Mouse (Mus musculus): ENCODE data around the gene Scamp5.

Scamp5 gene

GRCm38 (mm10) chr9:57434405-57435165, 33.3 kb downstream of the Scamp5 start:
- CTCF ChIA-PET = interaction anchor here in 3 of 4 experiments (0.7 to 0.9 kb wide), 4 partner anchors 69 to 265 kb away, joined by 3 read pairs; no protein-coding TSS in a partner anchor
- POLR2A ChIA-PET = interaction anchor here in 3 of 4 experiments (0.6 to 2.1 kb wide), 7 partner anchors 10 to 534 kb away, joined by 3 to 9 read pairs (median 3); no protein-coding TSS in a partner anchor

- CTCF ChIA-PET = interaction anchor here (0.6 to 1.5 kb wide), 14 partner anchors 9 to 506 kb away, joined by 3 to 17 read pairs (median 3); partner anchors contain the start of gene 1700017B05Rik (in 2 of the 4)
Measured at GRCm38 (mm10) chr9:57433097-57434032, 34.5 kb downstream of the Scamp5 start.

GRCm38 (mm10) chr9:57432480-57432879, 35.4 kb downstream of the Scamp5 start:
- POLR2A ChIA-PET = interaction anchor here in 3 of 4 experiments (0.7 to 2.9 kb wide), 11 partner anchors 8 to 359 kb away, joined by 3 to 18 read pairs (median 5); partner anchors contain the start of genes 1700017B05Rik (in 1 of the 3), Cox5a (in 1 of the 3) and Rpp25 (in 1 of the 3)
- CTCF ChIA-PET = interaction anchor here (0.6 to 1.5 kb wide), 10 partner anchors 8 to 271 kb away, joined by 3 to 17 read pairs (median 3); partner anchors contain the start of gene 1700017B05Rik (in 2 of the 4)

More at GRCm38 (mm10) chr9:57433097-57434032, 34.5 kb downstream of the Scamp5 start:
- POLR2A ChIA-PET = interaction anchor here in 3 of 4 experiments (0.6 to 2.9 kb wide), 12 partner anchors 9 to 360 kb away, joined by 3 to 18 read pairs (median 4); partner anchors contain the start of genes 1700017B05Rik (in 1 of the 3), Cox5a (in 1 of the 3) and Rpp25 (in 1 of the 3)

- CTCF ChIA-PET = interaction anchor here in 3 of 4 experiments (0.5 to 1.4 kb wide), 8 partner anchors 11 to 402 kb away, joined by 3 to 5 read pairs (median 3); partner anchors contain the start of gene 1700017B05Rik (in 1 of the 3)
- POLR2A ChIA-PET = interaction anchor here in 3 of 4 experiments (0.6 to 2.9 kb wide), 17 partner anchors 8 to 540 kb away, joined by 3 to 18 read pairs (median 4); partner anchors contain the start of genes Cox5a (in 3 of the 3), Ppcdc (in 3 of the 3) and 1700017B05Rik (in 1 of the 3)
Measured at GRCm38 (mm10) chr9:57431202-57431601, 36.7 kb downstream of the Scamp5 start.

- POLR2A ChIA-PET = interaction anchor here (0.5 to 8.1 kb wide), 32 partner anchors 10 to 803 kb away, joined by 3 to 56 read pairs (median 4); partner anchors contain the start of genes Ppcdc (in 2 of the 4), Rpp25 (in 2 of the 4) and 1700017B05Rik (in 1 of the 4)
- CTCF ChIA-PET = interaction anchor here in 2 of 4 experiments (0.6 to 1.1 kb wide), 2 partner anchors 169 to 202 kb away, joined by 3 to 4 read pairs; no protein-coding TSS in a partner anchor
Measured at GRCm38 (mm10) chr9:57428391-57428790, 39.5 kb downstream of the Scamp5 start.

- CTCF ChIA-PET = interaction anchor here in 2 of 4 experiments (0.6 to 1.1 kb wide), 2 partner anchors 168 to 202 kb away, joined by 3 to 4 read pairs; no protein-coding TSS in a partner anchor
- POLR2A ChIA-PET = interaction anchor here (0.6 to 8.1 kb wide), 30 partner anchors 10 to 802 kb away, joined by 3 to 56 read pairs (median 4); partner anchors contain the start of genes Ppcdc (in 2 of the 4), Rpp25 (in 2 of the 4) and 1700017B05Rik (in 1 of the 4)
Measured at GRCm38 (mm10) chr9:57427937-57428336, 39.9 kb downstream of the Scamp5 start.

GRCm38 (mm10) chr9:57427123-57427522, 40.7 kb downstream of the Scamp5 start:
- ChIA-PET CTCF (interaction anchor here in 2 of 4 experiments (1.1 to 1.2 kb wide), 2 partner anchors 13 to 167 kb away, joined by 3 to 7 read pairs; partner anchors contain the start of gene Ppcdc (in 1 of the 2)), POLR2A (interaction anchor here (1.0 to 8.1 kb wide), 22 partner anchors 9 to 354 kb away, joined by 3 to 56 read pairs (median 4); partner anchors contain the start of genes 1700017B05Rik (in 2 of the 4), Ppcdc (in 2 of the 4), Rpp25 (in 2 of the 4) and Cox5a (in 1 of the 4))

- ChIA-PET CTCF (no interaction called here), POLR2A (interaction anchor here in 3 of 4 experiments (0.5 to 8.1 kb wide), 11 partner anchors 8 to 485 kb away, joined by 3 to 56 read pairs (median 5); partner anchors contain the start of genes Ppcdc (in 2 of the 3), 1700017B05Rik (in 1 of the 3), Cox5a (in 1 of the 3) and Rpp25 (in 1 of the 3))
Measured at GRCm38 (mm10) chr9:57425116-57425515, 42.7 kb downstream of the Scamp5 start.

GRCm38 (mm10) chr9:57424066-57424465, 43.8 kb downstream of the Scamp5 start:
- CTCF ChIA-PET = interaction anchor here in 3 of 4 experiments (0.6 to 1.1 kb wide), 4 partner anchors 9 to 533 kb away, joined by 3 read pairs; no protein-coding TSS in a partner anchor
- POLR2A ChIA-PET = interaction anchor here in 3 of 4 experiments (0.5 to 8.1 kb wide), 11 partner anchors 9 to 253 kb away, joined by 3 to 56 read pairs (median 5); partner anchors contain the start of genes Rpp25 (in 2 of the 3), 1700017B05Rik (in 1 of the 3), Cox5a (in 1 of the 3) and Ppcdc (in 1 of the 3)

GRCm38 (mm10) chr9:57421688-57422111, 46.2 kb downstream of the Scamp5 start:
- ChIA-PET CTCF (no interaction called here), POLR2A (interaction anchor here in 2 of 4 experiments (0.8 to 8.1 kb wide), 3 partner anchors 17 to 84 kb away, joined by 3 to 56 read pairs (median 4); partner anchors contain the start of genes Ppcdc (in 1 of the 2) and Rpp25 (in 1 of the 2))

GRCm38 (mm10) chr9:57421121-57421571, 46.7 kb downstream of the Scamp5 start:
- ChIA-PET CTCF (interaction anchor here in 1 of 4 experiments (0.5 to 1.6 kb wide), 2 partner anchors 31 to 493 kb away, joined by 3 to 4 read pairs; partner anchors contain the start of gene Snx33), POLR2A (interaction anchor here in 2 of 4 experiments (0.8 to 2.0 kb wide), 4 partner anchors 18 to 85 kb away, joined by 3 to 6 read pairs (median 4); partner anchors contain the start of genes Ppcdc (in 2 of the 2) and Rpp25 (in 1 of the 2))

GRCm38 (mm10) chr9:57420321-57421120, 47.3 kb downstream of the Scamp5 start:
- ChIA-PET POLR2A (interaction anchor here in 3 of 4 experiments (0.5 to 2.0 kb wide), 9 partner anchors 10 to 1315 kb away, joined by 3 to 7 read pairs (median 3); partner anchors contain the start of genes Ppcdc (in 2 of the 3) and Rpp25 (in 1 of the 3)), CTCF (interaction anchor here in 2 of 4 experiments (0.5 to 1.6 kb wide), 3 partner anchors 31 to 492 kb away, joined by 3 to 4 read pairs (median 4); partner anchors contain the start of genes 1700017B05Rik (in 1 of the 2) and Snx33 (in 1 of the 2))

GRCm38 (mm10) chr9:57419521-57420267, 48.2 kb downstream of the Scamp5 start:
- POLR2A ChIA-PET = interaction anchor here in 3 of 4 experiments (0.5 to 2.0 kb wide), 9 partner anchors 10 to 1315 kb away, joined by 3 to 7 read pairs (median 3); partner anchors contain the start of gene Ppcdc (in 2 of the 3)
- CTCF ChIA-PET = interaction anchor here in 2 of 4 experiments (1.4 to 1.6 kb wide), 2 partner anchors 157 to 491 kb away, joined by 4 read pairs; partner anchors contain the start of genes 1700017B05Rik (in 1 of the 2) and Snx33 (in 1 of the 2)

- CTCF ChIA-PET = interaction anchor here in 1 of 4 experiments (0.6 kb wide), 1 partner anchor 9 kb away, joined by 5 read pairs; no protein-coding TSS in a partner anchor
Measured at GRCm38 (mm10) chr9:57417341-57417740, 50.5 kb downstream of the Scamp5 start.

More at GRCm38 (mm10) chr9:57417341-57417740, 50.5 kb downstream of the Scamp5 start:
- POLR2A ChIA-PET = interaction anchor here in 2 of 4 experiments (0.9 to 1.6 kb wide), 6 partner anchors 8 to 163 kb away, joined by 3 to 6 read pairs (median 3); partner anchors contain the start of gene Ppcdc (in 1 of the 2)

Measured in embryonic stem cell, embryonic (primary cell).